Mouse (Mus musculus): Measurements from ENCODE around the gene Thoc6.

GRCm38 (mm10) chr17:23700079-23700478 lies 26.4 kb upstream of the Thoc6 start:
- TF ChIP-seq CTCF (IDR thresholded peaks at IDR 0.05; ENCODE audit: low read depth) (peak; percentile 90), EP300 (optimal IDR thresholded peaks at IDR 0.05) (no peak)

Data from stomach, postnatal 0 days (tissue).